Mouse (Mus musculus) regulatory T cell (primary cell): ENCODE data around the gene Kbtbd3.

Experiments
- in situ Hi-C: fragments of 300-600 bp; cut with MboI, MseI; formaldehyde crosslinking; loops from one replicate; pipeline ENCODE4 v1.15.1; 2025; ENCODE audit warnings: high pct_unique_total_duplicates

Gene Kbtbd3

GRCm38 (mm10) chr9:4309351-4310085 is at the start of gene Kbtbd3, which contains the start of gene Aasdhppt:
TSS of gene Kbtbd3 (plus strand) at chr9:4309833.
TSS of gene Aasdhppt (minus strand) at chr9:4309471.
- in situ Hi-C loops, result loop anchor here (5.0 to 25.0 kb wide), 3 partner anchors 68 to 972 kb away; partner anchors contain the start of genes Alkbh8 and Msantd4

GRCm38 (mm10) chr9:4259841-4260745 is 49.5 kb upstream of the Kbtbd3 start:
- in situ Hi-C loops, result no loop called here

- in situ Hi-C loops, result no loop called here
Observed at GRCm38 (mm10) chr9:4260746-4261090, 48.9 kb upstream of the Kbtbd3 start.

- in situ Hi-C loops, result no loop called here
Observed at GRCm38 (mm10) chr9:4266881-4267280, 42.8 kb upstream of the Kbtbd3 start.

- in situ Hi-C loops, result no loop called here
Observed at GRCm38 (mm10) chr9:4283850-4284249, 25.8 kb upstream of the Kbtbd3 start.

GRCm38 (mm10) chr9:4300466-4300865 is 9.2 kb upstream of the Kbtbd3 start:
- in situ Hi-C loops, result loop anchor here (25.0 kb wide), 1 partner anchor 963 kb away; the partner anchor contains the start of gene Alkbh8

- in situ Hi-C loops, result loop anchor here (5.0 to 25.0 kb wide), 3 partner anchors 72 to 968 kb away; partner anchors contain the start of genes Alkbh8 and Msantd4
Observed at GRCm38 (mm10) chr9:4304867-4305266, 4.8 kb upstream of the Kbtbd3 start.

- in situ Hi-C loops, result loop anchor here (5.0 to 25.0 kb wide), 3 partner anchors 69 to 971 kb away; partner anchors contain the start of genes Alkbh8 and Msantd4
Observed at GRCm38 (mm10) chr9:4308628-4309350, 844 bp upstream of the Kbtbd3 start.

GRCm38 (mm10) chr9:4310706-4311105 is 1.1 kb downstream of the Kbtbd3 start:
- in situ Hi-C loops, result loop anchor here (25.0 kb wide), 1 partner anchor 973 kb away; the partner anchor contains the start of gene Alkbh8

GRCm38 (mm10) chr9:4311162-4311561 is 1.5 kb downstream of the Kbtbd3 start:
- in situ Hi-C loops, result loop anchor here (25.0 kb wide), 1 partner anchor 974 kb away; the partner anchor contains the start of gene Alkbh8

GRCm38 (mm10) chr9:4313946-4314345 is 4.3 kb downstream of the Kbtbd3 start:
- in situ Hi-C loops, result loop anchor here (25.0 kb wide), 1 partner anchor 977 kb away; the partner anchor contains the start of gene Alkbh8

- in situ Hi-C loops, result loop anchor here (25.0 kb wide), 1 partner anchor 978 kb away; the partner anchor contains the start of gene Alkbh8
Observed at GRCm38 (mm10) chr9:4315746-4316145, 6.1 kb downstream of the Kbtbd3 start.

GRCm38 (mm10) chr9:4318939-4319721 is 9.5 kb downstream of the Kbtbd3 start:
- in situ Hi-C loops, result loop anchor here (25.0 kb wide), 1 partner anchor 982 kb away; the partner anchor contains the start of gene Alkbh8

GRCm38 (mm10) chr9:4353163-4353562 is 43.5 kb downstream of the Kbtbd3 start:
- in situ Hi-C loops, result no loop called here

GRCm38 (mm10) chr9:4375828-4376639 is 66.4 kb downstream of the Kbtbd3 start, which contains the start of gene Msantd4:
TSS of gene Msantd4 (plus strand) at chr9:4376562.
- in situ Hi-C loops, result loop anchor here (5.0 kb wide), 1 partner anchor 69 kb away; the partner anchor contains the start of genes Aasdhppt and Kbtbd3

- in situ Hi-C loops, result loop anchor here (5.0 kb wide), 1 partner anchor 69 kb away; the partner anchor contains the start of genes Aasdhppt and Kbtbd3
Observed at GRCm38 (mm10) chr9:4376640-4377120, 67.0 kb downstream of the Kbtbd3 start.
